Mouse (Mus musculus): ENCODE results near the gene 4933403O08Rik.

The 4933403O08Rik gene

DNA sequence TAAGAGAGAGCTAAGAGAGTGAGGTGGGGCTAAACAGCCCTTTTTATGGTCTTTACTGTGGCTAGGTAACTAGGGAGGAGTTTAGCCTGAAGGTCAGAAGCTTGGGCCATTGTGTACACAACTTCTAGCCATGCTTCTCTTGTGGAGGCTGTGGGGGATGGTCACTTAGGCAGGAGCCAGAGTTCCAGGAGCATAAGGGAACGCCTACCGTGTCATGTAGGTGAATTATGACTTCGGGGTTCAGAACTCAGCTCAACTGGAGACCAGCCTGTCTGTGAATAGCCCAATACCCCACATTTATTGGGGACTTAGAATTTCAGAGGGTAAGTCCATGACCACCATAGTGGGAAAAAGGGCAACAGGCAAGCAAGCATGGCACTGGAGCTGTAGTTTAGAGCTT lies at the start of gene 4933403O08Rik:
Gene 4933403O08Rik, plus strand, starts transcription at position 301 of the 400 bp plus-strand sequence.
- no peak for DNase-seq

DNA sequence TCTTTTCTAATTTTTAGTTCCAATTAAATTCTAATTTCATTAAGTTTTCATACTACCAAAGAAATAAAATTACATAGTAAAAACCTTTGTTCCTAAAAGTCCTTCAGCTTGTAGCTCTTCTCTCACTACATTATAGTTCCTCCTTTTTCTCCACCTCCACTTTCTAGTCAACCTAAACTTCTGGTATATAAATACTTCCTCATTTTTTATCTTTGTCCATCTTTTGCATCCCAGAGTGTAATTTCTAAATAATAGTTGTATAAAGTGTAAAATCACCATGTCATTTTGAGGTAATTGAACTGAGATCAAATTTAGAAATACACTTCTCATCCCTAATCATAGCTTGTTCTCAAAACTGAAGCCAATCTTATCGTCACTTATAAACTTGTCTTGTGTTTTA lies 4.1 kb downstream of the 4933403O08Rik start:
- no peak for DNase-seq

DNA sequence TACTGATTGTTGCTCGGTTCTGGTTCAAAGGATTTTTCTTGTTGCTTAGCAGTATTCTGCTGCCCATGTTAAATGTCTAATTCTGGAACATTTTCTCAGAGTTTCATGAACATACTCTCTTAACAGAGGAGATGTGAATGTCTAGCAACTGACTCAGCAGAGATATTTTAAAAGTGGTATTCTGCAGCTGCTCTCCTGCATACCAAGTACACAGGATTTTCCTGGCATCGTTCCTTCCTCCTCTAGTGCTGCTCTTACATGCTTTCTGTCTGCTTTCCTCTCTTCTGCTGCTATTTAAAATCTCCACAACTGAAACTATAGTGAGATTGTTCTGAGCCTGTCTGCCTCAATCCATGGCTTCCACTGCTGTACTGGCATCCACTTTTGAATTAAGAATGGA lies 16.7 kb downstream of the 4933403O08Rik start:
- DNase-seq, result no peak

DNA sequence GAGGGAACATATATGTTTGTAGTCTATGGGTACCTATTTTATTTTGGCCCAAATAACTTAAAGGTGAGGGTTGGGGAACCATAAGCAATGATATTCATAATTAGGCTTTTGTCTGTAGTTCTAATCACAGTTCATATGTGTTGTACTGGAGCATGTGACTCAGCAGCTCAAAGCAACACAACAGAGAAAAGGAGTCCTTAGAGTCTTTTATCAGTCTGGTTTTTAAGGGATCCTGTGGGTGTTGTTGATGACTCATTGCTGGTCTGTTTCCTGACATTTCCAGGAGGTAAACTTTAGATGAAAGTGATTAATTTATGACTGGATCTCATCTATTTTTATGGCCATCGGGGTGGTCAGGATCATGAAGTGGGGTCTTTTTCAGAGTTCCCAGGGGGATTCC lies 34.7 kb downstream of the 4933403O08Rik start:
- no peak for DNase-seq

All from kidney, postnatal 25 days (tissue).